Mouse (Mus musculus): ENCODE measurements around the gene Gm20458. TPM values are rescaled to one million over a fixed set of nuclear protein-coding genes. Genes with fewer than 3 reads are reported as not detected.
A peak's percentile ranks its signal among the peaks of the same experiment; 100 is the strongest.

Gm20458 gene
- polyA plus RNA-seq, 1 experiment from 2014 or later: 19.2 TPM

DNA sequence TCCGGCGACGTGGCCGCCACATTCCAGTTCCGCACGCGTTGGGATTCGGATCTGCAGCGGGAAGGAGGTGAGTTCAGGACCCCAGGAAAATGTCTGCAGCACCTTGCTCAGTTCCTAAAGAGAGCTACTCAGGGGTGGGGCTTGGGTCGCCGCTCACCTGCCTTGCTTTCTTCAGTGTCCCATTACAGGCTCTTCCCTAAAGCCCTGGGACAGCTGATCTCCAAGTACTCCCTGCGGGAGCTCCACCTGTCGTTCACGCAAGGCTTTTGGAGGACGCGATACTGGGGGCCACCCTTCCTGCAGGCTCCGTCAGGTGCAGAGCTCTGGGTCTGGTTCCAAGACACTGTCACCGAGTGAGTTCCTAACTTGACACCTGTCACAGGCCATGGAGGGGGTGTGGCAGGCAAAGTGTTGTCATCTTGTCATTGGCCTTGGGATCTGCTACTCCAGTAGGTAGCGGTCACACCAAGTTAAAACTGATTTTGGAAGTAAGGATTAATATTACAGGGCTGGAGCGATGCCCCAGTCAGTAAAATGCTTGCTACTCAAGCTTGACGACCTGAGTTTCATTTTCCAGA is 37.0 kb downstream of the Gm20458 start:
- H3K4me1 ChIP-seq (ENCODE audit: control insufficient read depth, insufficient read depth, low read length): peaks cover 12% of the 10 kb centered on the region
- H3K9me3 ChIP-seq (replicated peaks; ENCODE audit: control insufficient read depth, low read length): no peaks in the 10 kb centered on the region
- WGBS: 4% methylated on average over 21 of the region's 21 CpGs
- H3K4me2 ChIP-seq (ENCODE audit: low read depth, low read length): peak overlapping the region; percentile 97
- H3K36me3 ChIP-seq (ENCODE audit: control insufficient read depth, insufficient read depth, low read length): peaks cover 4% of the 10 kb centered on the region; the same call in 1 of the 2 replicates
- ATAC-seq (ENCODE audit: insufficient read depth, low FRiP score): peak; percentile 21; the same call in 1 of the 2 replicates
- peak overlapping the region; percentile 37; the same call in 1 of the 2 replicates for H3K27ac ChIP-seq (ENCODE audit: low read length)
- H3K9ac ChIP-seq (ENCODE audit: low read length): peak overlapping the region; percentile 85
- no peaks in the 10 kb centered on the region for H3K27me3 ChIP-seq (ENCODE audit: control insufficient read depth, insufficient read depth, low read length)
- H3K4me3 ChIP-seq (replicated peaks; ENCODE audit: low read length): peak overlapping the region; percentile 94

- Histone ChIP-seq H3K36me3 (ENCODE audit: control insufficient read depth, insufficient read depth, low read length) (peaks cover 14% of the 10 kb centered on the region), H3K4me2 (ENCODE audit: low read depth, low read length) (no peak overlapping the region), H3K9ac (ENCODE audit: low read length) (no peak overlapping the region), H3K4me3 (replicated peaks; ENCODE audit: low read length) (no peak overlapping the region), H3K9me3 (replicated peaks; ENCODE audit: control insufficient read depth, low read length) (peaks cover 3% of the 10 kb centered on the region; the same call in 1 of the 2 replicates), H3K4me1 (ENCODE audit: control insufficient read depth, insufficient read depth, low read length) (peaks cover 12% of the 10 kb centered on the region), H3K27me3 (ENCODE audit: control insufficient read depth, insufficient read depth, low read length) (no peaks in the 10 kb centered on the region), H3K27ac (ENCODE audit: low read length) (no peak overlapping the region)
- WGBS: 77% methylated on average over 5 of the region's 5 CpGs
- no peak for ATAC-seq (ENCODE audit: insufficient read depth, low FRiP score)
Measured at GRCm38 (mm10) chr2:164499317-164499716, 38.5 kb downstream of the Gm20458 start.

GRCm38 (mm10) chr2:164500511-164500910 is 39.7 kb downstream of the Gm20458 start:
- Histone ChIP-seq H3K9me3 (replicated peaks; ENCODE audit: control insufficient read depth, low read length) (peaks cover 4% of the 10 kb centered on the region; the same call in 1 of the 2 replicates), H3K4me2 (ENCODE audit: low read depth, low read length) (no peak overlapping the region), H3K36me3 (ENCODE audit: control insufficient read depth, insufficient read depth, low read length) (peaks cover 26% of the 10 kb centered on the region), H3K9ac (ENCODE audit: low read length) (no peak overlapping the region), H3K27me3 (ENCODE audit: control insufficient read depth, insufficient read depth, low read length) (no peaks in the 10 kb centered on the region), H3K4me3 (replicated peaks; ENCODE audit: low read length) (no peak overlapping the region), H3K4me1 (ENCODE audit: control insufficient read depth, insufficient read depth, low read length) (peaks cover 12% of the 10 kb centered on the region), H3K27ac (ENCODE audit: low read length) (no peak overlapping the region)
- WGBS: 86% methylated on average over 7 of the region's 7 CpGs
- ATAC-seq (ENCODE audit: insufficient read depth, low FRiP score): no peak

DNA sequence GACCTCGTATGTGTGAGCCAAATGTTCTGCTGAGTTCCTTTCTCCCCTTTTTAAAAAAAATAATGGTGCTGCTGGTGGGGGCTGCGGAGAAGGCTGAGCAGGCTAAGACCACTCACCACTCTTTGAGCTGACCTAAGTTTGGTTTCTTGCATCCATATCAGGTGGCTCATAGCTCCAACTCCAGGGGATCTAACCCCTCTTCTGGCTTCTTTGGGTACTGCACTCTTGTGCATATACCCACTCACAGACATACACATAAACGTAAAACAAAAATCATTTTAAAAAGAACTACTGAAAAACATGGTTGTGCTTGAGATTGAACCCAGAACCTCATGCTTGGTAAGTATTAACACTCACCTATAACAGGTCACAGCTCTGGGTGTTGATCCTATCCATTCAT is 44.2 kb downstream of the Gm20458 start:
- H3K36me3 ChIP-seq (ENCODE audit: control insufficient read depth, insufficient read depth, low read length): peaks cover 26% of the 10 kb centered on the region
- H3K4me3 ChIP-seq (replicated peaks; ENCODE audit: low read length): no peak overlapping the region
- H3K9ac ChIP-seq (ENCODE audit: low read length): no peak overlapping the region
- H3K27ac ChIP-seq (ENCODE audit: low read length): no peak overlapping the region
- 93% methylated on average over 3 of the region's 3 CpGs for WGBS
- H3K27me3 ChIP-seq (ENCODE audit: control insufficient read depth, insufficient read depth, low read length): no peaks in the 10 kb centered on the region
- peaks cover 4% of the 10 kb centered on the region; the same call in 1 of the 2 replicates for H3K9me3 ChIP-seq (replicated peaks; ENCODE audit: control insufficient read depth, low read length)
- no peak overlapping the region for H3K4me2 ChIP-seq (ENCODE audit: low read depth, low read length)
- ATAC-seq (ENCODE audit: insufficient read depth, low FRiP score): no peak
- H3K4me1 ChIP-seq (ENCODE audit: control insufficient read depth, insufficient read depth, low read length): no peaks in the 10 kb centered on the region

- 76% methylated on average over 4 of the region's 4 CpGs for WGBS
- no peak overlapping the region for H3K4me3 ChIP-seq (replicated peaks; ENCODE audit: low read length)
- H3K9me3 ChIP-seq (replicated peaks; ENCODE audit: control insufficient read depth, low read length): peaks cover 4% of the 10 kb centered on the region; the same call in 1 of the 2 replicates
- H3K4me1 ChIP-seq (ENCODE audit: control insufficient read depth, insufficient read depth, low read length): no peaks in the 10 kb centered on the region
- H3K27ac ChIP-seq (ENCODE audit: low read length): no peak overlapping the region
- H3K36me3 ChIP-seq (ENCODE audit: control insufficient read depth, insufficient read depth, low read length): peaks cover 26% of the 10 kb centered on the region
- H3K27me3 ChIP-seq (ENCODE audit: control insufficient read depth, insufficient read depth, low read length): no peaks in the 10 kb centered on the region
- no peak overlapping the region for H3K9ac ChIP-seq (ENCODE audit: low read length)
- no peak overlapping the region for H3K4me2 ChIP-seq (ENCODE audit: low read depth, low read length)
- no peak for ATAC-seq (ENCODE audit: insufficient read depth, low FRiP score)
Measured at GRCm38 (mm10) chr2:164505619-164506347, 45.0 kb downstream of the Gm20458 start.

- peaks cover 22% of the 10 kb centered on the region for H3K36me3 ChIP-seq (ENCODE audit: control insufficient read depth, insufficient read depth, low read length)
- peaks cover 3% of the 10 kb centered on the region; the same call in 1 of the 2 replicates for H3K4me1 ChIP-seq (ENCODE audit: control insufficient read depth, insufficient read depth, low read length)
- no peak for ATAC-seq (ENCODE audit: insufficient read depth, low FRiP score)
- no peak overlapping the region for H3K27ac ChIP-seq (ENCODE audit: low read length)
- WGBS: 84% methylated on average over 19 of the region's 19 CpGs
- no peak overlapping the region for H3K4me3 ChIP-seq (replicated peaks; ENCODE audit: low read length)
- H3K4me2 ChIP-seq (ENCODE audit: low read depth, low read length): no peak overlapping the region
- no peaks in the 10 kb centered on the region for H3K27me3 ChIP-seq (ENCODE audit: control insufficient read depth, insufficient read depth, low read length)
- H3K9ac ChIP-seq (ENCODE audit: low read length): no peak overlapping the region
- peaks cover 4% of the 10 kb centered on the region; the same call in 1 of the 2 replicates for H3K9me3 ChIP-seq (replicated peaks; ENCODE audit: control insufficient read depth, low read length)
Measured at GRCm38 (mm10) chr2:164507811-164508210, 47.0 kb downstream of the Gm20458 start.

- H3K27ac ChIP-seq (ENCODE audit: low read length): no peak overlapping the region
- no peak overlapping the region for H3K4me3 ChIP-seq (replicated peaks; ENCODE audit: low read length)
- H3K9ac ChIP-seq (ENCODE audit: low read length): no peak overlapping the region
- no peaks in the 10 kb centered on the region for H3K36me3 ChIP-seq (ENCODE audit: control insufficient read depth, insufficient read depth, low read length)
- H3K9me3 ChIP-seq (replicated peaks; ENCODE audit: control insufficient read depth, low read length): no peaks in the 10 kb centered on the region
- peaks cover 8% of the 10 kb centered on the region; the same call in 1 of the 2 replicates for H3K4me1 ChIP-seq (ENCODE audit: control insufficient read depth, insufficient read depth, low read length)
- 42% methylated on average over 4 of the region's 5 CpGs for WGBS
- ATAC-seq (ENCODE audit: insufficient read depth, low FRiP score): no peak
- H3K4me2 ChIP-seq (ENCODE audit: low read depth, low read length): no peak overlapping the region
- no peaks in the 10 kb centered on the region for H3K27me3 ChIP-seq (ENCODE audit: control insufficient read depth, insufficient read depth, low read length)
Measured at GRCm38 (mm10) chr2:164510621-164511190, 49.9 kb downstream of the Gm20458 start.

DNA sequence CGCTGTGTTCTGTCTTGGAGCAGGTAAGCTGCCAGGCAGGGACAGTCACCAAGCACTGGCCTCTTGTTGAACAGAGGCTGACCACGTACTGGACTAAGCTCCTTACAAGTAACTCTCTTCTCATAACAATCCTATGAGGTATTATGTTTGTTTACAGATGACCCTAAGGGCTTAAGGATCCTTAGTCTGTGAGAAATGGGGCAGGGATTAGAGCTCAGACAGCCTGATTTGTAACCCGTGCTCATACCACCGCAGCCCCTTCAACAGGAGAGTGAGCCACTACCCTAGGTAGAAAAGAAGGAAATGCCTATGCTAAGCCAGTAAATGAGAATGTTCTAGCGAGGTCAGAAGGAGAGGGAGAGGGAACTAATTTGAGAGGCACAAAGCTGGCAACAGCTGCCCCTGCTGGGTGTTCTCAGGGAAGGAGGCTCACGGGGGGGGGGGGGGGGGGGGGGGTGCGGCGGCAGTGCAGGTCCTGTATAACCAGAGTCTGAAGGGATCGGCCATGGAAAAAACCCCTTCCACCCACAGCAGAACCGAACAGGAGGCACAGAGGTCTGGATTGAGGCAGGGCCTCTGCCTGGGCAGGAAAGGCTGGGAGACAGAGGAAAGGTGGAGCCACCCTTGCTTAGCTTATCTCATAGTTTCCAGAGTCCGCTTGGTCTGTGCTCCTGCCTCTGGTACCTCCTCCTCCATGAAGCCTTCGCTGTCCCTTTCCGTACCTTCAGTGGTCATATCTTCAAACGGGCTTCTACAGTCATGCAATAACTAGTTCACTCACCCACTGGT is 51.5 kb downstream of the Gm20458 start:
- Histone ChIP-seq H3K9me3 (replicated peaks; ENCODE audit: control insufficient read depth, low read length) (no peaks in the 10 kb centered on the region), H3K4me2 (ENCODE audit: low read depth, low read length) (no peak overlapping the region), H3K36me3 (ENCODE audit: control insufficient read depth, insufficient read depth, low read length) (no peaks in the 10 kb centered on the region), H3K4me1 (ENCODE audit: control insufficient read depth, insufficient read depth, low read length) (peaks cover 8% of the 10 kb centered on the region; the same call in 1 of the 2 replicates), H3K4me3 (replicated peaks; ENCODE audit: low read length) (no peak overlapping the region), H3K9ac (ENCODE audit: low read length) (peak overlapping the region; percentile 12; the same call in 1 of the 2 replicates), H3K27me3 (ENCODE audit: control insufficient read depth, insufficient read depth, low read length) (no peaks in the 10 kb centered on the region), H3K27ac (ENCODE audit: low read length) (no peak overlapping the region)
- 0 out of 2 replicates have a peak, but pooled peaks have one; percentile 38 for ATAC-seq (ENCODE audit: insufficient read depth, low FRiP score)
- 51% methylated on average over 12 of the region's 14 CpGs for WGBS

All from stomach, embryonic 16.5 days (tissue).